Mouse (Mus musculus) intestine, embryonic 15.5 days (tissue): ENCODE measurements around the gene Vgll2. TPM values are rescaled to one million over a fixed set of nuclear protein-coding genes. Genes with fewer than 3 reads are reported as not detected.
A peak's percentile ranks its signal among the peaks of the same experiment; 100 is the strongest.

Experiments
- ATAC-seq: fragments of 200-750 bp; cut with Nextera tagmentation; 2 replicates; pipeline ENCODE4 v1.8.0; 2017; ENCODE audit warnings: moderate TSS enrichment, moderate library complexity
- H3K27ac ChIP-seq: fragments of 300-500 bp; sonication (generic); 2 replicates; pipeline ENCODE4 v1.5.1; 2015; ENCODE audit warnings: mild to moderate bottlenecking, inconsistent platforms
- H3K27me3 ChIP-seq: fragments of 300-500 bp; sonication (generic); replicated peaks from 2 replicates; pipeline ENCODE4 v1.6.1; 2015; ENCODE audit warnings: inconsistent platforms
- H3K36me3 ChIP-seq: fragments of 300-500 bp; sonication (generic); 2 replicates; pipeline ENCODE4 v1.6.1; 2015; ENCODE audit warnings: inconsistent platforms
- H3K4me1 ChIP-seq: fragments of 300-500 bp; sonication (generic); replicated peaks from 2 replicates; pipeline ENCODE4 v1.6.1; 2015; ENCODE audit warnings: inconsistent platforms
- H3K4me2 ChIP-seq: fragments of 300-500 bp; sonication (generic); replicated peaks from 2 replicates; pipeline ENCODE4 v1.6.1; 2015; ENCODE audit warnings: mild to moderate bottlenecking, inconsistent platforms
- H3K4me3 ChIP-seq: fragments of 300-500 bp; sonication (generic); replicated peaks from 2 replicates; pipeline ENCODE4 v1.5.1; 2015; ENCODE audit warnings: inconsistent platforms
- H3K9ac ChIP-seq: fragments of 300-500 bp; sonication (generic); 2 replicates; pipeline ENCODE4 v1.6.1; 2015; ENCODE audit warnings: inconsistent platforms
- H3K9me3 ChIP-seq: fragments of 300-500 bp; sonication (generic); 2 replicates; pipeline ENCODE4 v1.6.1; 2016; ENCODE audit warnings: inconsistent platforms
- WGBS: fragments of 180-500 bp; shearing (Covaris S2); methylation state at CpG from one replicate; pipeline ENCODE4 v1.1.7; 2015; 5-methylcytosine and 5-hydroxymethylcytosine counted together
- polyA plus RNA-seq: library from polyadenylated mRNA; unstranded; fragments of >200 nt; fragmentation: Nextera tagmentation; extraction: Ambion mirVana; gene quantifications from 2 replicates; pipeline ENCODE4 v1.2.1, GENCODE M21; 2015

Gene Vgll2
- 0.25 TPM in 1 of 2 replicates, not detected in the other for polyA plus RNA-seq

DNA sequence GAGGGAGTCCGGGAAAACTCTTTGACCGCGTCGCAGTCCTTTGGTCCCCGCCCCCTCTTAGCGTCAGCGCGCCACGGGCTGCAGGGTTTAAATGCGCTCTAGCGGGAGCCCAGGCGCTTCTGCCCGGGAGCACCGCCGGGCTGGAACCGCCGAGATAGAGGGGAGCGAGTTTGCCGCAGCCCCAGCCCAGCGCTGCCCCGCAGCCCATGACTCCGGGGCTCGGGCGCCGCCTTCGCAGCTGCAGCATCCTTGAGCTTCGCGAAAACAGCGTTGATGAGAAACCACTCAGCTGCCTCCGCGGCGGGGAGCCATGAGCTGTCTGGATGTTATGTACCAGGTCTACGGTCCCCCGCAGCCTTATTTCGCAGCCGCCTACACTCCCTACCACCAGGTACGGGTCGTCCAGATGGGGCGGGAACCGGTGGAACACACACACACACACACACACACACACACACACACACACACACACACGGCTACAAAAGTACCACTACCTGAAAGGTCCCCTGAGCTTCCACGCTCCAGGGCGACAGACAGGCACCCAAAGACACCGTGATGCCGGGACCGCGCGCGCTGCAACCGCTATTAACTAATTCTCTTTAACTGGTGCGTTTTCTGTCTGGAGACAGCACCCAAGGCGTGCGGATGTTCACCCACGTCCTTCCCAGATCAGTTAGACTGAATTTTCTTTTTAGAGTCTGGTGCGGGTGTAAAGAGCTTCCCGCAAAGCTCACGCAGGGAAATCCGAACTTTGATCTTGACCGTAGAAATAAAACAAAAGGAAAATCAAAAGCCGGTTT lies at the start of gene Vgll2:
TSS of gene Vgll2 (plus strand) at position 90 of the 800 bp plus-strand sequence.
- Histone ChIP-seq H3K4me2 (peak within 1 kb of the TSS; percentile 96), H3K4me1 (peaks cover 18% of the 10 kb centered on the region), H3K27ac (no peak within 1 kb of the TSS), H3K36me3 (no peaks in the 10 kb centered on the region), H3K4me3 (peak within 1 kb of the TSS; percentile 43), H3K9ac (no peak within 1 kb of the TSS), H3K27me3 (peaks cover 73% of the 10 kb centered on the region), H3K9me3 (no peaks in the 10 kb centered on the region)
- WGBS = under 1% methylated on average over 60 of the region's 60 CpGs
- peak; percentile 78 for ATAC-seq

- WGBS = 81% methylated on average over 4 of the region's 4 CpGs
- Histone ChIP-seq H3K27me3 (no peaks in the 10 kb centered on the region), H3K9ac (no peak overlapping the region), H3K36me3 (no peaks in the 10 kb centered on the region), H3K9me3 (no peaks in the 10 kb centered on the region), H3K4me1 (no peaks in the 10 kb centered on the region), H3K4me3 (no peak overlapping the region), H3K4me2 (no peak overlapping the region), H3K27ac (no peak overlapping the region)
- no peak for ATAC-seq
These were observed 47.2 kb upstream of the Vgll2 start for GRCm38 (mm10) chr10:51975137-51975536.

DNA sequence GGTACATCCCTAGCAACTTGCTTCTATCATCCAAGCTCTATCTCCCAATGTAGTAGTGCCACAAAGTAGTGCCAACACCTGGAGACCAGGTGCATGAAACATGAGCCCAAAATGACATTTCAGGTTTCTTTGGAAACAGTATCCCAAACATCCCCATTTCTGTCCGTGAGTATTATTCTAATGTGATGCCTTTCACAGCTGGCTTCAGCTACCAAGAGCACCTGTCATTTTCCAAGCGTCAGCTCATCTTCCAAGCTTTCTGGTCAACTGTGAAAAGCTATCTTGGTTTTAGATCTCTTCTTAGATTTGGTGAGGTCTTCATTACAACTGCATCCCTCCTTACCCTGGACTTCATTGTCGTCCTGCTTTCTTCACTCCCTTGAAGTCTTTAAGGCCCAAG lies 46.7 kb upstream of the Vgll2 start:
- Histone ChIP-seq H3K27me3 (no peaks in the 10 kb centered on the region), H3K4me1 (no peaks in the 10 kb centered on the region), H3K4me3 (no peak overlapping the region), H3K9me3 (no peaks in the 10 kb centered on the region), H3K36me3 (no peaks in the 10 kb centered on the region), H3K4me2 (no peak overlapping the region), H3K27ac (no peak overlapping the region), H3K9ac (no peak overlapping the region)
- ATAC-seq = no peak
- 76% methylated on average over 3 of the region's 3 CpGs for WGBS

DNA sequence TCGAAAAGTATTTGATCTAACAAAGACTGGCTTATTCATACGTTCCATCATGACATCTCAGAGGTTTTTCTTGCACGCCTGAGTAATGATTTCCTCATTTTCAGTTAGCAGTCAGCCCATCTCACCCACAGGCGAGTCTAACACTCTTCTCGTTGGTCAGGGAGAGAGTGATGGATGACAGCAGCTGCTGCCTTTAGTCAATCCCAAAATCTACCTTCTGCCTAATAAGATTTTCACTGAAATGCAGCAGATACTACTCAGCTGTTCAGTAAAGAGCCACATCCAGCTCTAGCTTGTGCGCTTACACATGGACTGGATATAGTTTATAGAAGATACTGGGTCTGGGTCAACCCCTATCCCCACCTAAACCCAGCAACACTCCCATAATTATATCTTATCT lies 40.7 kb upstream of the Vgll2 start:
- Histone ChIP-seq H3K4me3 (no peak overlapping the region), H3K4me1 (no peaks in the 10 kb centered on the region), H3K9me3 (no peaks in the 10 kb centered on the region), H3K4me2 (no peak overlapping the region), H3K27ac (no peak overlapping the region), H3K9ac (no peak overlapping the region), H3K36me3 (no peaks in the 10 kb centered on the region), H3K27me3 (no peaks in the 10 kb centered on the region)
- whole genome bisulfite sequencing = 68% methylated on average over 6 of the region's 6 CpGs
- no peak for ATAC-seq

- 82% methylated on average over 6 of the region's 6 CpGs for WGBS
- no peaks in the 10 kb centered on the region for H3K9me3 ChIP-seq
These were observed 39.9 kb upstream of the Vgll2 start for GRCm38 (mm10) chr10:51982395-51982794.

DNA sequence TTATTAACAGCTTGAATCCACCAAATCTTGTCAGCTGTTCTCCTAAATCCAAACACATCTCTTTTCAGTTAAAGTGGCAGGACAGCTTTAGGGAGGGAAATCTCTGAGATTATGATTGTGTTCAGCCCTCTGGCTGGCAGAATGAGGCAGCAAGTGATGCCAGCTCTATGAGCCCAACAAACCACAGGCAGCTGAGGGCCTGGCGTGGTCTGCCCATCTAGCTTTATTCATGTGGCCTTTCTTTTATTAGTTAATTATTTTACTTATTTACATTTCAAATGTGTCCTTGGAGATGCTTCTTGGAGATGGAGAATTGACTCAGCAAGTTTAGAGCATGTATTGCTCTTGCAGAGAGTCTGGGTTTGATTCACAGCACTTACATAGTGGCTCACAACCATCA lies 3.8 kb upstream of the Vgll2 start:
- no peaks in the 10 kb centered on the region for H3K9me3 ChIP-seq
- peaks cover 36% of the 10 kb centered on the region for H3K27me3 ChIP-seq
- no peak overlapping the region for H3K4me2 ChIP-seq
- no peak overlapping the region for H3K4me3 ChIP-seq
- 77% methylated on average over 1 of the region's 1 CpGs for WGBS
- H3K36me3 ChIP-seq = no peaks in the 10 kb centered on the region
- H3K4me1 ChIP-seq = peaks cover 13% of the 10 kb centered on the region
- no peak overlapping the region for H3K9ac ChIP-seq
- no peak overlapping the region for H3K27ac ChIP-seq
- ATAC-seq = no peak

More at GRCm38 (mm10) chr10:51982395-51982794, 39.9 kb upstream of the Vgll2 start:
- Histone ChIP-seq H3K4me3 (no peak overlapping the region), H3K9ac (no peak overlapping the region), H3K4me2 (no peak overlapping the region), H3K27me3 (no peaks in the 10 kb centered on the region), H3K36me3 (no peaks in the 10 kb centered on the region), H3K4me1 (no peaks in the 10 kb centered on the region), H3K27ac (no peak overlapping the region)
- ATAC-seq = no peak

- Histone ChIP-seq H3K9me3 (no peaks in the 10 kb centered on the region), H3K27ac (no peak overlapping the region), H3K4me2 (no peak overlapping the region), H3K4me3 (no peak overlapping the region), H3K27me3 (peaks cover 61% of the 10 kb centered on the region), H3K4me1 (peaks cover 13% of the 10 kb centered on the region), H3K9ac (no peak overlapping the region), H3K36me3 (no peaks in the 10 kb centered on the region)
- no peak for ATAC-seq
- 3% methylated on average over 9 of the region's 9 CpGs for whole genome bisulfite sequencing
These were observed 1.1 kb upstream of the Vgll2 start for GRCm38 (mm10) chr10:52021231-52021630.

DNA sequence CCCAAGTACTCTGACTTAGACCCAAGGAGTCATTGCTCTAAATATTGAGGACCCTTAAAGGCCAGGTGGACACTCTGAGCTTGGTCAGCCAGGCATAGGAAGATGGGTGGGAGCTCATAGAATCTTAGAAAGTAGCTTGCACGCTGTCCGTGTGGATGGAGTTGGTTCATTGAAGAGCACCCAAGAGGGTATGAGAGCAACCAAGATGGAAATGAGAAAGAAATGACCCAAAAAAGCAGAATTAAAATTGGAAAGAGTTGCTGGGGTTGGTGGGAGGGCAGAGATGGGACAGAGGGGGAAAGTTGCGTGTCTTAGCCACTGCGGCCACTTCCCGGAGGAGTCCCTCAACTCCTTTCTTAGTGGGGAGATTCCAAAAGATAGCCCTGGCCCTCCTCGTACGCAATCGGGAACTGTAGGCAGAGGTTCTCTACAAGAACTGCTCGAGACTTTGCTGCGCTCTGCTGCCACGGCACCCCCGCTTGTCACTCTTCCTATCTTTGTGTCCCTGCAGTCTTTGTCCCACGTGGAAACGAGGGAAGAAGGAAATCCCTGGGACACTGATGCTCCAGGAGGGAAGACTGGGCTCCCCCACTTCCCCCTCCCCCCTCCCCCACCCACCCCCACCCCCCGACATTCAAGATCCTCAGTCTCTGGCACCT lies 437 bp upstream of the Vgll2 start:
- peak; percentile 60; the same call in 1 of the 2 replicates for ATAC-seq
- under 1% methylated on average over 14 of the region's 15 CpGs for WGBS
- H3K9me3 ChIP-seq = no peaks in the 10 kb centered on the region
- no peak overlapping the region for H3K9ac ChIP-seq
- H3K4me1 ChIP-seq = peaks cover 13% of the 10 kb centered on the region
- peak overlapping the region; percentile 43 for H3K4me3 ChIP-seq
- peak overlapping the region; percentile 96 for H3K4me2 ChIP-seq
- no peaks in the 10 kb centered on the region for H3K36me3 ChIP-seq
- H3K27me3 ChIP-seq = peaks cover 66% of the 10 kb centered on the region
- no peak overlapping the region for H3K27ac ChIP-seq

GRCm38 (mm10) chr10:52023213-52024052 lies 1.1 kb downstream of the Vgll2 start:
- 4% methylated on average over 17 of the region's 17 CpGs for WGBS
- Histone ChIP-seq H3K27me3 (peaks cover 81% of the 10 kb centered on the region), H3K4me3 (0 out of 2 replicates have a peak overlapping the region, but pooled peaks have one; percentile 43), H3K9me3 (no peaks in the 10 kb centered on the region), H3K4me2 (peak overlapping the region; percentile 96), H3K27ac (no peak overlapping the region), H3K36me3 (no peaks in the 10 kb centered on the region), H3K4me1 (peaks cover 22% of the 10 kb centered on the region), H3K9ac (no peak overlapping the region)
- no peak for ATAC-seq

GRCm38 (mm10) chr10:52024053-52024410 lies 1.7 kb downstream of the Vgll2 start:
- Histone ChIP-seq H3K36me3 (no peaks in the 10 kb centered on the region), H3K27ac (no peak overlapping the region), H3K4me1 (peaks cover 22% of the 10 kb centered on the region), H3K9me3 (no peaks in the 10 kb centered on the region), H3K9ac (no peak overlapping the region), H3K4me2 (no peak overlapping the region), H3K4me3 (no peak overlapping the region), H3K27me3 (peaks cover 86% of the 10 kb centered on the region)
- ATAC-seq = no peak
- WGBS = 24% methylated on average over 2 of the region's 2 CpGs

- Histone ChIP-seq H3K4me1 (peaks cover 22% of the 10 kb centered on the region), H3K27me3 (peaks cover 85% of the 10 kb centered on the region)
These were observed 3.0 kb downstream of the Vgll2 start for GRCm38 (mm10) chr10:52025291-52025690.

DNA sequence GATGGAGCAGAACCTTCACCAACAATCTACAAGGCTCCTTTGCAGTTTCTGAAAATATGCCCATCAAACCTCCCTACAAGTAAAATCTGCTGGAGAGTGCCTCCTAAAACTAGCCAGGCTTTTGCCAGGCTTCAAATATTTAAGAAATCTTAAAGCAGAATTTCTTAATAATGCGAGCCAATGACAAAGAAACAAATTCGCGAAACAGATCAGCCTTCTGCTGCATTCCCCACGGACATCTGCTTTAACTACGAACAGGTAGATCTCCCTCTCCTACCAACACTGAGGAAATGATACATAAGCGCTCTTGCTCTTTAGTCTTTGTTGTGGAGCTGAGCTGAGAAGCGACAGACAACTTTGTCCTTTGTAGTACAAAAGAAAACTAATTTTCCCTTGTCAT lies 3.5 kb downstream of the Vgll2 start:
- WGBS = 21% methylated on average over 7 of the region's 7 CpGs
- Histone ChIP-seq H3K4me3 (no peak overlapping the region), H3K27ac (no peak overlapping the region), H3K36me3 (no peaks in the 10 kb centered on the region), H3K27me3 (peaks cover 83% of the 10 kb centered on the region), H3K4me1 (peaks cover 22% of the 10 kb centered on the region), H3K9ac (no peak overlapping the region), H3K9me3 (no peaks in the 10 kb centered on the region), H3K4me2 (no peak overlapping the region)
- ATAC-seq = no peak

More at GRCm38 (mm10) chr10:52025291-52025690, 3.0 kb downstream of the Vgll2 start:
- H3K27ac ChIP-seq = no peak overlapping the region
- H3K36me3 ChIP-seq = no peaks in the 10 kb centered on the region
- WGBS = 4% methylated on average over 1 of the region's 1 CpGs
- H3K4me2 ChIP-seq = no peak overlapping the region
- H3K9me3 ChIP-seq = no peaks in the 10 kb centered on the region
- ATAC-seq = no peak
- H3K9ac ChIP-seq = no peak overlapping the region
- H3K4me3 ChIP-seq = no peak overlapping the region
